Mouse (Mus musculus) heart, embryonic 13.5 days (tissue): ENCODE data around the gene 2310003L06Rik. TPM values are rescaled to one million over a fixed set of nuclear protein-coding genes. Genes with fewer than 3 reads are reported as not detected.

ENCODE experiments used
- polyA plus RNA-seq: library from polyadenylated mRNA; unstranded; fragments of >200 nt; fragmentation: Nextera tagmentation; extraction: Ambion mirVana; gene quantifications from 2 replicates; pipeline ENCODE4 v1.2.1, GENCODE M21; 2015

The 2310003L06Rik gene
- polyA plus RNA-seq, 1 experiment from 2014 or later, result not detected

Other genes starting within 250 kb of the 2310003L06Rik start
- not detected in 2 replicates for gene Csn1s2a, start 194.9 kb upstream of the 2310003L06Rik start, polyA plus RNA-seq
- not detected in 2 replicates for gene Csn1s2b, start 161.4 kb upstream of the 2310003L06Rik start, polyA plus RNA-seq
- not detected in 2 replicates for gene Prr27, start 143.8 kb upstream of the 2310003L06Rik start, polyA plus RNA-seq
- gene Odam, start 84.4 kb upstream of the 2310003L06Rik start, polyA plus RNA-seq, result not detected in 2 replicates
- 0.20 and 0.31 TPM in 2 replicates for gene Csn3, start 43.9 kb upstream of the 2310003L06Rik start, polyA plus RNA-seq
- gene Gm28434, start 58 bp downstream of the 2310003L06Rik start, polyA plus RNA-seq, result not detected in 2 replicates
- gene Cabs1, start 10.0 kb downstream of the 2310003L06Rik start, polyA plus RNA-seq, result not detected in 2 replicates
- gene Smr3a, start 33.1 kb downstream of the 2310003L06Rik start, polyA plus RNA-seq, result not detected in 2 replicates
- not detected in 2 replicates for gene Smr2, start 117.1 kb downstream of the 2310003L06Rik start, polyA plus RNA-seq
- gene Gm11116, start 142.1 kb downstream of the 2310003L06Rik start, polyA plus RNA-seq, result not detected in 2 replicates
- gene Gm11115, start 184.6 kb downstream of the 2310003L06Rik start, polyA plus RNA-seq, result not detected in 2 replicates